ENCODE assay signal across 13 mouse cellular contexts in genomic region chr2:83621511-83621910, GRCm38 (mm10).
"Had no signal": no experiment of that assay in that cellular context is flagged by ENCODE, and none has a peak within 500 bp of the region (broad histone marks: within the 10 kb centered on the region; RNA-seq: fewer than 3 reads in every experiment).

No protein-coding gene starts in this region.

- H3K9me3 ChIP-seq: limb, embryonic 13.5 days; liver, embryonic 15.5 days; midbrain, embryonic 13.5 days; neural tube, embryonic 15.5 days had no signal

- H3K4me1 ChIP-seq: liver, embryonic 15.5 days; midbrain, embryonic 13.5 days; neural tube, embryonic 15.5 days had no signal

- H3K4me2 ChIP-seq: limb, embryonic 13.5 days; liver, embryonic 15.5 days; midbrain, embryonic 13.5 days; neural tube, embryonic 15.5 days had no signal

- H3K36me3 ChIP-seq: limb, embryonic 13.5 days; liver, embryonic 15.5 days; midbrain, embryonic 13.5 days; neural tube, embryonic 15.5 days had no signal

- DNase-seq: kidney, postnatal 10 days; kidney, postnatal 4 days; left cerebral cortex, postnatal 4 days; lung, adult 2 months; lung, postnatal 36 days; right cerebral cortex, adult 18-20 months; right cerebral cortex, postnatal 25 days; thymus, postnatal 36 days had no signal

- H3K9ac ChIP-seq: limb, embryonic 13.5 days; liver, embryonic 15.5 days; midbrain, embryonic 13.5 days; neural tube, embryonic 15.5 days had no signal

- H3K27ac ChIP-seq: layer of hippocampus, adult 2 months; limb, embryonic 13.5 days; liver, embryonic 15.5 days; midbrain, embryonic 13.5 days; neural tube, embryonic 15.5 days had no signal

- H3K27me3 ChIP-seq: limb, embryonic 13.5 days; liver, embryonic 15.5 days; midbrain, embryonic 13.5 days; neural tube, embryonic 15.5 days had no signal

- H3K4me3 ChIP-seq: layer of hippocampus, adult 2 months; limb, embryonic 13.5 days; liver, embryonic 15.5 days; midbrain, embryonic 13.5 days; neural tube, embryonic 15.5 days had no signal
